Mouse (Mus musculus): Measurements from ENCODE around the gene Lzic. TPM values are rescaled to one million over a fixed set of nuclear protein-coding genes. Genes with fewer than 3 reads are reported as not detected.

Gene Lzic
- polyA plus RNA-seq, 1 experiment, result 16.8 TPM

- TF ChIP-seq POLR2A (IDR thresholded peaks at IDR 0.05; ENCODE audit: low read depth, low read length) (no peak), CTCF (IDR thresholded peaks at IDR 0.05; ENCODE audit: extremely low read depth, insufficient read length, insufficient replicate concordance, low read depth, low read length) (no peak)
- peaks cover 8% of the 10 kb centered on the region; the same call in 1 of the 2 replicates for H3K4me1 ChIP-seq (ENCODE audit: control insufficient read depth, insufficient read depth, insufficient read length, low read length)
- no peak overlapping the region for H3K27ac ChIP-seq (ENCODE audit: insufficient read depth, low read depth, low read length)
- H3K27me3 ChIP-seq (ENCODE audit: control insufficient read depth, insufficient read depth, low read length), result no peaks in the 10 kb centered on the region
- WGBS, result 74% methylated on average over 6 of the region's 6 CpGs
- no peaks in the 10 kb centered on the region for H3K36me3 ChIP-seq (ENCODE audit: control insufficient read depth, insufficient read depth, low read length)
- no peak overlapping the region for H3K4me3 ChIP-seq (ENCODE audit: low read depth, low read length)
These were observed 40.8 kb downstream of the Lzic start for GRCm38 (mm10) chr4:149525811-149526210.

DNA sequence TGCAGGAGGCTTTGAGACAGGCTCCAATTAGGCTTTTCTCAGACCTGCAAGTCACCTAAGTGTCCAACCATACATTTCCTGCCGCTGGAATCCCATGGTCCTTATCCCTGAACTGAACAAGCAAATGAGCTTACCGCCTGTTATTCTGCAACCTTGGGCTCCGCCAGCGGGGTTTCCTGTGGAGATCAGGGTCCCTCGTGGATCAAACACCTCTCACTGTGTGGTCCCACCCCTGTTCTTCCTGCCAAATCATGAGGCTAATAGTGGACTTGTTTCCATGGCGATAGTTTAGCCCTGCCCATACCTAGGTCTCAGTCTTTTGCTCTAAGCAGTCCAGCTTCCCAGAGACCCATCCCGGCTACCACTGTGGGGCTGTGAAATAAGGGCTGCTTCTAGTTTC is 41.3 kb downstream of the Lzic start:
- H3K27ac ChIP-seq (ENCODE audit: insufficient read depth, low read depth, low read length), result no peak overlapping the region
- no peaks in the 10 kb centered on the region for H3K36me3 ChIP-seq (ENCODE audit: control insufficient read depth, insufficient read depth, low read length)
- H3K4me1 ChIP-seq (ENCODE audit: control insufficient read depth, insufficient read depth, insufficient read length, low read length), result peaks cover 8% of the 10 kb centered on the region; the same call in 1 of the 2 replicates
- TF ChIP-seq POLR2A (IDR thresholded peaks at IDR 0.05; ENCODE audit: low read depth, low read length), result no peak
- 68% methylated on average over 7 of the region's 7 CpGs for WGBS
- H3K27me3 ChIP-seq (ENCODE audit: control insufficient read depth, insufficient read depth, low read length), result no peaks in the 10 kb centered on the region
- H3K4me3 ChIP-seq (ENCODE audit: low read depth, low read length), result no peak overlapping the region

- WGBS, result 83% methylated on average over 15 of the region's 15 CpGs
- Histone ChIP-seq H3K4me3 (ENCODE audit: low read depth, low read length) (no peak overlapping the region), H3K4me1 (ENCODE audit: control insufficient read depth, insufficient read depth, insufficient read length, low read length) (peaks cover 8% of the 10 kb centered on the region; the same call in 1 of the 2 replicates), H3K36me3 (ENCODE audit: control insufficient read depth, insufficient read depth, low read length) (no peaks in the 10 kb centered on the region), H3K27me3 (ENCODE audit: control insufficient read depth, insufficient read depth, low read length) (no peaks in the 10 kb centered on the region), H3K27ac (ENCODE audit: insufficient read depth, low read depth, low read length) (no peak overlapping the region)
- TF ChIP-seq CTCF (IDR thresholded peaks at IDR 0.05; ENCODE audit: extremely low read depth, insufficient read length, insufficient replicate concordance, low read depth, low read length) (no peak), POLR2A (IDR thresholded peaks at IDR 0.05; ENCODE audit: low read depth, low read length) (no peak)
These were observed 42.8 kb downstream of the Lzic start for GRCm38 (mm10) chr4:149527621-149528354.

DNA sequence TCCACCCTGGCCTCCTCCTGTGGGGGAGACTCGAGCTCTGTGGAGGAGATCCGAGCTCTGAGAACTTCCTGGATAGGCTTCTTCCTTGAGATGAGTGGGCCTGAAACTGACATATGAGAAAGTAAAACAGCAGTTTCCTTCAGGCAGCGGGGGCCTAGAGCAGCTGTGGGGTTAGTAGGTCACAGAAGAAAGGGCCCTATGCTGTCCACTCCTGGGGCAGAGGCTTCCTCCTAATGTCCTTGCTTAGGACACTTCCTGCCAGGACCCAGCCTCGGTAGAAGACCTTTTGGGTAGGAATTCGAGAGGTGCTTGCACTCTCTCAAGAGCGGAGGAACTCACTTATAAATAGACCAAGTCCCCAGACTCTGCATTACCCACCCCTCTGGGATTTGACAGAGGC is 44.7 kb downstream of the Lzic start:
- H3K4me3 ChIP-seq (ENCODE audit: low read depth, low read length), result no peak overlapping the region
- H3K27me3 ChIP-seq (ENCODE audit: control insufficient read depth, insufficient read depth, low read length), result no peaks in the 10 kb centered on the region
- WGBS, result 73% methylated on average over 6 of the region's 6 CpGs
- H3K36me3 ChIP-seq (ENCODE audit: control insufficient read depth, insufficient read depth, low read length), result no peaks in the 10 kb centered on the region
- no peak overlapping the region for H3K27ac ChIP-seq (ENCODE audit: insufficient read depth, low read depth, low read length)
- no peak for TF ChIP-seq CTCF (IDR thresholded peaks at IDR 0.05; ENCODE audit: extremely low read depth, insufficient read length, insufficient replicate concordance, low read depth, low read length)
- no peak for TF ChIP-seq POLR2A (IDR thresholded peaks at IDR 0.05; ENCODE audit: low read depth, low read length)
- H3K4me1 ChIP-seq (ENCODE audit: control insufficient read depth, insufficient read depth, insufficient read length, low read length), result peaks cover 8% of the 10 kb centered on the region; the same call in 1 of the 2 replicates

DNA sequence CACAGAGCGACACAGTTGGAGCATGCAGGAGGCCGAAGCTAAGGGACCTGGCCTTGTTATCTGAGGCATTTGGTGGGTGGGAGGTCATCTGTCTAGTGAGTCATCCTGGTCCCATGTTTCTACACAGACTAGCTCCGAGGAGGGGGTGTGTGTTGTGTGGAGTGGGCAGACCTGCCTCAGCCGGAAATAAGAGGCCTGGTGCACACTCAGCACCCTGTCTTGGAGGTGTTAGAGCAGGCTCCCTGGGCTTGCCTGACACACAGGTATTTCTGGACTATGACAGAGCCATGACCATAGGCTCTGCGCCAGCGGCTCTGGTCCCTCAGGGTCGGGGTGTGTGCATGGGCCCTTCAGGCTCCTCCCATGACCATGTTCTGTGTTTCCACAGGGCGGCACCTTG is 54.4 kb downstream of the Lzic start:
- Histone ChIP-seq H3K4me3 (ENCODE audit: low read depth, low read length) (no peak overlapping the region), H3K4me1 (ENCODE audit: control insufficient read depth, insufficient read depth, insufficient read length, low read length) (no peaks in the 10 kb centered on the region), H3K27me3 (ENCODE audit: control insufficient read depth, insufficient read depth, low read length) (no peaks in the 10 kb centered on the region), H3K36me3 (ENCODE audit: control insufficient read depth, insufficient read depth, low read length) (peaks cover 3% of the 10 kb centered on the region; the same call in 1 of the 2 replicates), H3K27ac (ENCODE audit: insufficient read depth, low read depth, low read length) (no peak overlapping the region)
- WGBS, result 70% methylated on average over 8 of the region's 8 CpGs
- TF ChIP-seq CTCF (IDR thresholded peaks at IDR 0.05; ENCODE audit: extremely low read depth, insufficient read length, insufficient replicate concordance, low read depth, low read length) (no peak), POLR2A (IDR thresholded peaks at IDR 0.05; ENCODE audit: low read depth, low read length) (no peak)

- TF ChIP-seq POLR2A (IDR thresholded peaks at IDR 0.05; ENCODE audit: low read depth, low read length), result no peak
- no peak for TF ChIP-seq CTCF (IDR thresholded peaks at IDR 0.05; ENCODE audit: extremely low read depth, insufficient read length, insufficient replicate concordance, low read depth, low read length)
- WGBS, result 70% methylated on average over 5 of the region's 5 CpGs
These were observed 56.9 kb downstream of the Lzic start for GRCm38 (mm10) chr4:149541935-149542334.

DNA sequence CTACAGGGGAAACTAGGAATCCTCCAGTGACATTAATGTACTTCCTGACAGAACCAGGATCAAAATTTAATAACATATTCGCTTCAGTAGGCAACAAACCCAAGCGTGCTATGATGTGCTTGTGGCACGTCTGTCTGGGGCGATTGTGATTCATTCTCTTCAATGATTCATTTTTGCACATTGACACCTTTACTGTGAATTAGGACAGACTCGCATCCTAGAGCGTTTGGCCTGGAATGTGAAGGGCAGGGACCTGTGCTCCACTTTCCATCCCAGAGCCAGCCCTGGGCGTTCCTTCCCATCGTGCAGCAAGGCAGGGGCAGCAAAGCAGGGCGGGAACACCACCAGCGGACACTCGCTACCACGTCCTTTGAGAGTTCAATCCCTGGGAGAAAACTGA is 57.4 kb downstream of the Lzic start:
- 91% methylated on average over 12 of the region's 12 CpGs for WGBS
- no peak overlapping the region for H3K27ac ChIP-seq (ENCODE audit: insufficient read depth, low read depth, low read length)
- TF ChIP-seq CTCF (IDR thresholded peaks at IDR 0.05; ENCODE audit: extremely low read depth, insufficient read length, insufficient replicate concordance, low read depth, low read length), result no peak
- TF ChIP-seq POLR2A (IDR thresholded peaks at IDR 0.05; ENCODE audit: low read depth, low read length), result no peak

More at GRCm38 (mm10) chr4:149541935-149542334, 56.9 kb downstream of the Lzic start:
- peaks cover 15% of the 10 kb centered on the region for H3K36me3 ChIP-seq (ENCODE audit: control insufficient read depth, insufficient read depth, low read length)
- H3K27ac ChIP-seq (ENCODE audit: insufficient read depth, low read depth, low read length), result no peak overlapping the region
- H3K4me1 ChIP-seq (ENCODE audit: control insufficient read depth, insufficient read depth, insufficient read length, low read length), result no peaks in the 10 kb centered on the region
- H3K27me3 ChIP-seq (ENCODE audit: control insufficient read depth, insufficient read depth, low read length), result no peaks in the 10 kb centered on the region
- no peak overlapping the region for H3K4me3 ChIP-seq (ENCODE audit: low read depth, low read length)

More for the DNA sequence above, 57.4 kb downstream of the Lzic start:
- Histone ChIP-seq H3K4me1 (ENCODE audit: control insufficient read depth, insufficient read depth, insufficient read length, low read length) (no peaks in the 10 kb centered on the region), H3K4me3 (ENCODE audit: low read depth, low read length) (no peak overlapping the region), H3K36me3 (ENCODE audit: control insufficient read depth, insufficient read depth, low read length) (peaks cover 15% of the 10 kb centered on the region), H3K27me3 (ENCODE audit: control insufficient read depth, insufficient read depth, low read length) (no peaks in the 10 kb centered on the region)

Measured in small intestine, adult 2 months (tissue).